In the genomic region with DNA sequence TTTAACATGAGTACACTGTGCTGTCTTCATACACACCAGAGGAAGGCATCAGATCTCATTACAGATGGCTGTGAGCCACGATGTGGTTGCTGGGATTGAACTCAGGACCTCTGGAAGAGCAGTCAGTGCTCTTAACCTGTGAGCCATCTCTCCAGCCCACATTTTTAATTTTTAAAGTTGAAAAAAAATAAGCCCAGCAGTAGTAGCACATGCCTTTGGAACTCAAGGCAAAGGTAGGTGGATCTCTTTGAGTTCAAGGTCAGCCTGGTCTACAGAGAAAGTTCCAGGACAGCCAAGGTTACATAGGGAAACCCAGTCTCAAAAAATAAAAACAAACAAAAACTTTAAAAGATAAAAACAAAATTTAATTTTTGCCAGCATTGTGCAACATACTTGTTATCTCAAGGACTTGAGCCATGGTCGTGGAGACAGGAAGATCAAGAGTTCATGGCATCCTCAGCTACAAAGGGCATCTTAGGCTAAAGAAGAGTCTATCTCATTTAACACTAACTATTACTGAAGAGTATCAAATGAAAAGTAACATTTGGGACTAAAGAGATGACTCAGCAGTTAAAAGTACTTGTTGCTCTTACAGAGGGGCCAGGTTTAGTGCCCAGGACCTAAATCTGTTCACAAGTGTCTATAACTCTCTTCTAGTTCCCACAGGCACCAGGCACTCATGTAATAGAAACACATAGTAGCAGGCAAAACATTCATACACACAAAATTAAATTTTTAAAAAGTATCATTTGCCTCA, we compare ENCODE assay signal across 27 mouse cellular contexts. TPM values are rescaled to one million over a fixed set of nuclear protein-coding genes. Genes with fewer than 3 reads are reported as not detected.
DNase-seq lines count a peak whose midpoint lies in the region; ATAC-seq and TF ChIP-seq lines count a peak whose summit lies in the region.
"Had no signal": no experiment of that assay in that cellular context is flagged by ENCODE, and none has a peak within 500 bp of the region (broad histone marks: within the 10 kb centered on the region; RNA-seq: fewer than 3 reads in every experiment).

No protein-coding gene starts in this region.

- H3K27me3 ChIP-seq in liver, embryonic 13.5 days, result no peaks in the 10 kb centered on the region
- H3K27me3 ChIP-seq in liver, postnatal 0 days (ENCODE audit: insufficient read depth, low read length), result no peaks in the 10 kb centered on the region
- no peaks in the 10 kb centered on the region for H3K27me3 ChIP-seq in kidney, embryonic 14.5 days (ENCODE audit: control insufficient read depth, insufficient read depth, low read length)
- H3K27me3 ChIP-seq: embryonic facial prominence, embryonic 13.5 days; embryonic facial prominence, embryonic 15.5 days; forebrain, embryonic 12.5 days; Patski had no signal

- intact Hi-C loops in heart, postnatal 14 days (cut with DNase I), result no loop called here

- no peak for TF ChIP-seq CTCF in liver, postnatal 0 days (IDR thresholded peaks at IDR 0.05; ENCODE audit: low read depth)

- H3K9me3 ChIP-seq in liver, embryonic 13.5 days (replicated peaks), result no peaks in the 10 kb centered on the region
- H3K9me3 ChIP-seq in liver, postnatal 0 days (ENCODE audit: low read length), result no peaks in the 10 kb centered on the region
- no peaks in the 10 kb centered on the region for H3K9me3 ChIP-seq in ES-E14 (ENCODE audit: control insufficient read depth, insufficient read depth, low read depth, low read length)
- no peaks in the 10 kb centered on the region for H3K9me3 ChIP-seq in kidney, embryonic 14.5 days (ENCODE audit: control insufficient read depth, low read length)
- H3K9me3 ChIP-seq: embryonic facial prominence, embryonic 13.5 days; embryonic facial prominence, embryonic 15.5 days; forebrain, embryonic 10.5 days; forebrain, embryonic 12.5 days had no signal

- peaks cover 29% of the 10 kb centered on the region for H3K4me1 ChIP-seq in liver, embryonic 13.5 days (replicated peaks)
- peaks cover 12% of the 10 kb centered on the region for H3K4me1 ChIP-seq in liver, postnatal 0 days (ENCODE audit: insufficient read depth)
- H3K4me1 ChIP-seq in ES-E14 (ENCODE audit: control insufficient read depth in 2 of 2, insufficient read depth in 2 of 2, low read length in 2 of 2, poor library complexity in 1 of 2), result peaks cover 0 to 2% of the 10 kb centered on the region in 2 experiments; a peak in 1 of 4 replicates
- H3K4me1 ChIP-seq in kidney, embryonic 14.5 days (ENCODE audit: control insufficient read depth, insufficient read depth, low read length), result no peaks in the 10 kb centered on the region

- no peak overlapping the region for H3K27ac ChIP-seq in liver, embryonic 13.5 days
- H3K27ac ChIP-seq in liver, postnatal 0 days (ENCODE audit: low read depth), result no peak overlapping the region
- no peak overlapping the region for H3K27ac ChIP-seq in ES-E14 (ENCODE audit: insufficient read depth, low read depth, low read length, poor library complexity, severe bottlenecking)
- no peak overlapping the region for H3K27ac ChIP-seq in kidney, embryonic 14.5 days (ENCODE audit: low read depth, low read length)
- H3K27ac ChIP-seq: embryonic facial prominence, embryonic 13.5 days; embryonic facial prominence, embryonic 15.5 days; forebrain, embryonic 10.5 days; forebrain, embryonic 12.5 days had no signal

- no peak for ATAC-seq in liver, embryonic 13.5 days (ENCODE audit: low read depth)
- ATAC-seq in liver, postnatal 0 days, result no peak
- ATAC-seq in kidney, embryonic 14.5 days (ENCODE audit: low FRiP score, low TSS enrichment), result no peak
- ATAC-seq: activated CD4-positive, CD25-positive, alpha-beta regulatory T cell, adult 4 months; forebrain, embryonic 14.5 days; forebrain, embryonic 16.5 days; Patski had no signal

- TF ChIP-seq EP300 in liver, postnatal 0 days (IDR thresholded peaks at IDR 0.05; ENCODE audit: low read depth), result no peak

- no peaks in the 10 kb centered on the region for H3K36me3 ChIP-seq in liver, embryonic 13.5 days
- no peaks in the 10 kb centered on the region for H3K36me3 ChIP-seq in liver, postnatal 0 days (replicated peaks; ENCODE audit: insufficient read depth, low read length)
- no peaks in the 10 kb centered on the region for H3K36me3 ChIP-seq in ES-E14 (ENCODE audit: control insufficient read depth, insufficient read depth, low read length, poor library complexity, severe bottlenecking)
- no peaks in the 10 kb centered on the region for H3K36me3 ChIP-seq in kidney, embryonic 14.5 days (ENCODE audit: control insufficient read depth, insufficient read depth, low read length)
- H3K36me3 ChIP-seq: embryonic facial prominence, embryonic 13.5 days; embryonic facial prominence, embryonic 15.5 days; forebrain, embryonic 12.5 days had no signal

- no peak overlapping the region for H3K4me3 ChIP-seq in liver, embryonic 13.5 days (replicated peaks)
- H3K4me3 ChIP-seq in liver, postnatal 0 days (ENCODE audit: low read depth, low read length), result no peak overlapping the region
- no peak overlapping the region for H3K4me3 ChIP-seq in ES-E14 (ENCODE audit: insufficient read depth in 1 of 2, low read depth in 1 of 2, low read length in 2 of 2, poor library complexity in 1 of 2, severe bottlenecking in 1 of 2)
- H3K4me3 ChIP-seq in kidney, embryonic 14.5 days (ENCODE audit: low read length), result no peak overlapping the region
- H3K4me3 ChIP-seq: embryonic facial prominence, embryonic 13.5 days; embryonic facial prominence, embryonic 15.5 days; erythroblast, embryonic 14.5 days; forebrain, embryonic 10.5 days; forebrain, embryonic 12.5 days had no signal

- H3K9ac ChIP-seq in liver, embryonic 13.5 days, result peak overlapping the region; percentile 3; the same call in 1 of the 2 replicates
- no peak overlapping the region for H3K9ac ChIP-seq in liver, postnatal 0 days (replicated peaks)
- no peak overlapping the region for H3K9ac ChIP-seq in ES-E14 (ENCODE audit: insufficient read depth, low read depth, low read length, poor library complexity, severe bottlenecking)
- no peak overlapping the region for H3K9ac ChIP-seq in kidney, embryonic 14.5 days (ENCODE audit: low read depth, low read length)
- H3K9ac ChIP-seq: embryonic facial prominence, embryonic 13.5 days; embryonic facial prominence, embryonic 15.5 days; forebrain, embryonic 12.5 days had no signal

- DNase-seq in heart, adult 11 months, result peak; percentile 51
- DNase-seq in heart, postnatal 14 days, result no peak
- no peak for DNase-seq in liver, embryonic 13.5 days
- DNase-seq in liver, postnatal 0 days, result no peak
- DNase-seq in 416B (ENCODE audit: low read depth), result peak; percentile 36
- DNase-seq in ES-E14 (ENCODE audit: low read depth, low spot score), result no peak
- DNase-seq in kidney, adult 18-20 months, result no peak
- DNase-seq: adrenal gland, adult 8-10 months; adrenal gland, postnatal 14 days; adrenal gland, postnatal 36 days; cerebellum, adult 18-20 months; cerebellum, adult 8-10 months; cerebellum, adult 9-11 months; cerebellum, postnatal 14 days; cerebellum, postnatal 36 days; embryo, embryonic 11 days had no signal

- no peak overlapping the region for H3K4me2 ChIP-seq in liver, embryonic 13.5 days
- no peak overlapping the region for H3K4me2 ChIP-seq in liver, postnatal 0 days (ENCODE audit: low read depth, low read length)
- no peak overlapping the region for H3K4me2 ChIP-seq in kidney, embryonic 14.5 days (replicated peaks; ENCODE audit: low read depth, low read length)
- H3K4me2 ChIP-seq: embryonic facial prominence, embryonic 13.5 days; embryonic facial prominence, embryonic 15.5 days; forebrain, embryonic 12.5 days had no signal

- in situ Hi-C loops in ES-E14 (cut with MboI; ENCODE audit: low sequenced_read_pairs in 2 of 2, unreplicated experiment in 2 of 2), result no loop called here

- WGBS in liver, embryonic 13.5 days (ENCODE audit: insufficient replicate concordance), result 57% methylated on average over 2 of the region's 2 CpGs
- 61% methylated on average over 2 of the region's 2 CpGs for WGBS in liver, postnatal 0 days (ENCODE audit: insufficient replicate concordance)
- 80% methylated on average over 2 of the region's 2 CpGs for WGBS in kidney, embryonic 14.5 days

TF ChIP-seq in ES-E14, 5 proteins besides CTCF, POLR2A, EP300 and RAD21:
- TF ChIP-seq MAFK (IDR thresholded peaks at IDR 0.05; ENCODE audit: insufficient read depth, low read depth, low read length) (peak; percentile 77), ZC3H11A (IDR thresholded peaks at IDR 0.05; ENCODE audit: borderline replicate concordance, low read depth, low read length) (no peak)

RNA-seq across cellular contexts. Expression of a gene that starts 2.9 kb away (rescaled TPM):
- 10 to 100 TPM; 12.6 to 16.6 TPM for total RNA-seq in heart, postnatal 14 days (2021)
- 1.0 and 1.2 TPM in 2 replicates for polyA plus RNA-seq in liver, embryonic 13.5 days (2015; fragmentation: Nextera tagmentation; extraction: Ambion mirVana)
- 0.44 and 0.58 TPM in 2 replicates for polyA plus RNA-seq in liver, postnatal 0 days (2015; fragmentation: Nextera tagmentation; extraction: Ambion mirVana)
- 15.3 and 16.6 TPM in 2 replicates for total RNA-seq in ES-E14 (2012; rRNA removed)
- 4.8 and 10.3 TPM in 2 replicates for polyA plus RNA-seq in kidney, embryonic 14.5 days (2014; fragmentation: Nextera tagmentation; extraction: Ambion mirVana)

RNA-seq across cellular contexts. Expression of a gene that starts 18.3 kb away (rescaled TPM):
- 1 to 10 TPM in 1 of 2 experiments, under 1 TPM in 1; 0.88 to 1.7 TPM for total RNA-seq in heart, postnatal 14 days (2021)
- polyA plus RNA-seq in liver, embryonic 13.5 days (2015; fragmentation: Nextera tagmentation; extraction: Ambion mirVana), result 0.10 and 0.29 TPM in 2 replicates
- 0.41 and 8.8 TPM in 2 replicates for polyA plus RNA-seq in liver, postnatal 0 days (2015; fragmentation: Nextera tagmentation; extraction: Ambion mirVana)
- 0.16 TPM in 1 of 2 replicates, not detected in the other for total RNA-seq in ES-E14 (2012; rRNA removed)
- 1.4 and 1.6 TPM in 2 replicates for polyA plus RNA-seq in kidney, embryonic 14.5 days (2014; fragmentation: Nextera tagmentation; extraction: Ambion mirVana)
- total RNA-seq: adrenal gland, postnatal 14 days; adrenal gland, postnatal 36 days; common myeloid progenitor, adult 5-6 weeks had no signal
- polyA plus RNA-seq: activated CD4-positive, CD25-positive, alpha-beta regulatory T cell, adult 4 months; erythroblast, embryonic 14.5 days; forebrain, embryonic 12.5 days; forebrain, embryonic 14.5 days; forebrain, embryonic 16.5 days; Patski had no signal

RNA-seq across cellular contexts. Expression of a gene that starts 30.2 kb away (rescaled TPM):
- total RNA-seq in heart, postnatal 14 days (2021), result 100 to 1,000 TPM in 1 of 2 experiments, 10 to 100 TPM in 1; 94.3 to 117 TPM
- 0.41 and 0.51 TPM in 2 replicates for polyA plus RNA-seq in liver, embryonic 13.5 days (2015; fragmentation: Nextera tagmentation; extraction: Ambion mirVana)
- 0.05 and 0.38 TPM in 2 replicates for polyA plus RNA-seq in liver, postnatal 0 days (2015; fragmentation: Nextera tagmentation; extraction: Ambion mirVana)
- 0.85 and 1.1 TPM in 2 replicates for total RNA-seq in ES-E14 (2012; rRNA removed)
- 0.24 and 0.26 TPM in 2 replicates for polyA plus RNA-seq in kidney, embryonic 14.5 days (2014; fragmentation: Nextera tagmentation; extraction: Ambion mirVana)
- polyA plus RNA-seq: activated CD4-positive, CD25-positive, alpha-beta regulatory T cell, adult 4 months; erythroblast, embryonic 14.5 days had no signal

RNA-seq across cellular contexts. Expression of a gene that starts 36.1 kb away (rescaled TPM):
- 100 to 1,000 TPM in 1 of 2 experiments, 10 to 100 TPM in 1; 98.8 to 101 TPM for total RNA-seq in heart, postnatal 14 days (2021)
- polyA plus RNA-seq in liver, embryonic 13.5 days (2015; fragmentation: Nextera tagmentation; extraction: Ambion mirVana), result 30.2 and 38.4 TPM in 2 replicates
- 30.8 and 31.3 TPM in 2 replicates for polyA plus RNA-seq in liver, postnatal 0 days (2015; fragmentation: Nextera tagmentation; extraction: Ambion mirVana)
- 104 TPM in 2 replicates for total RNA-seq in ES-E14 (2012; rRNA removed)
- 47.7 and 93.8 TPM in 2 replicates for polyA plus RNA-seq in kidney, embryonic 14.5 days (2014; fragmentation: Nextera tagmentation; extraction: Ambion mirVana)

RNA-seq across cellular contexts. Expression of a gene that starts 56.8 kb away (rescaled TPM):
- 10 to 100 TPM in 1 of 2 experiments, 1 to 10 TPM in 1; 8.9 to 10.1 TPM for total RNA-seq in heart, postnatal 14 days (2021)
- 6.5 and 7.3 TPM in 2 replicates for polyA plus RNA-seq in liver, embryonic 13.5 days (2015; fragmentation: Nextera tagmentation; extraction: Ambion mirVana)
- polyA plus RNA-seq in liver, postnatal 0 days (2015; fragmentation: Nextera tagmentation; extraction: Ambion mirVana), result 4.4 and 5.1 TPM in 2 replicates
- 5.0 and 6.1 TPM in 2 replicates for total RNA-seq in ES-E14 (2012; rRNA removed)
- 15.1 and 19.9 TPM in 2 replicates for polyA plus RNA-seq in kidney, embryonic 14.5 days (2014; fragmentation: Nextera tagmentation; extraction: Ambion mirVana)

Comparison
In these comparisons a context has a peak if more than half of its experiments do, and no peak if none do; other contexts are left out.
1. DNase-seq: peak in heart, adult 11 months (single experiment) and 416B (single experiment); none in heart, postnatal 14 days (0 of 2), liver, embryonic 13.5 days (single experiment), liver, postnatal 0 days (single experiment), ES-E14 (single experiment) and kidney, adult 18-20 months (single experiment).